Mouse (Mus musculus): Measurements from ENCODE around the gene Insl5. TPM values are rescaled to one million over a fixed set of nuclear protein-coding genes. Genes with fewer than 3 reads are reported as not detected.

Gene Insl5
- polyA plus RNA-seq, 1 experiment from 2014 or later = 0.64 TPM

GRCm38 (mm10) chr4:102987756-102988155 lies 38.9 kb downstream of the Insl5 start:
- H3K4me2 ChIP-seq (replicated peaks) = no peak overlapping the region
- no peak overlapping the region for H3K27ac ChIP-seq
- H3K27me3 ChIP-seq (replicated peaks) = no peaks in the 10 kb centered on the region
- no peak overlapping the region for H3K4me3 ChIP-seq (replicated peaks)
- no peak overlapping the region for H3K9ac ChIP-seq
- no peaks in the 10 kb centered on the region for H3K4me1 ChIP-seq (replicated peaks)
- ATAC-seq = no peak
- H3K9me3 ChIP-seq = no peaks in the 10 kb centered on the region
- 80% methylated on average over 2 of the region's 2 CpGs for WGBS
- H3K36me3 ChIP-seq = no peaks in the 10 kb centered on the region

- H3K9ac ChIP-seq = no peak overlapping the region
- no peak overlapping the region for H3K4me3 ChIP-seq (replicated peaks)
- H3K4me2 ChIP-seq (replicated peaks) = no peak overlapping the region
- H3K27ac ChIP-seq = no peak overlapping the region
- H3K27me3 ChIP-seq (replicated peaks) = no peaks in the 10 kb centered on the region
- no peaks in the 10 kb centered on the region for H3K4me1 ChIP-seq (replicated peaks)
- ATAC-seq = no peak
- no peaks in the 10 kb centered on the region for H3K9me3 ChIP-seq
- H3K36me3 ChIP-seq = no peaks in the 10 kb centered on the region
- WGBS = 75% methylated on average over 4 of the region's 4 CpGs
These were observed 39.3 kb downstream of the Insl5 start for GRCm38 (mm10) chr4:102987325-102987724.

GRCm38 (mm10) chr4:102986917-102987316 lies 39.7 kb downstream of the Insl5 start:
- Histone ChIP-seq H3K27me3 (replicated peaks) (no peaks in the 10 kb centered on the region), H3K9me3 (no peaks in the 10 kb centered on the region), H3K4me2 (replicated peaks) (no peak overlapping the region), H3K4me3 (replicated peaks) (no peak overlapping the region), H3K9ac (no peak overlapping the region), H3K27ac (no peak overlapping the region), H3K4me1 (replicated peaks) (no peaks in the 10 kb centered on the region), H3K36me3 (no peaks in the 10 kb centered on the region)
- peak; percentile 72; the same call in 1 of the 2 replicates for ATAC-seq
- 7% methylated on average over 2 of the region's 2 CpGs for WGBS

DNA sequence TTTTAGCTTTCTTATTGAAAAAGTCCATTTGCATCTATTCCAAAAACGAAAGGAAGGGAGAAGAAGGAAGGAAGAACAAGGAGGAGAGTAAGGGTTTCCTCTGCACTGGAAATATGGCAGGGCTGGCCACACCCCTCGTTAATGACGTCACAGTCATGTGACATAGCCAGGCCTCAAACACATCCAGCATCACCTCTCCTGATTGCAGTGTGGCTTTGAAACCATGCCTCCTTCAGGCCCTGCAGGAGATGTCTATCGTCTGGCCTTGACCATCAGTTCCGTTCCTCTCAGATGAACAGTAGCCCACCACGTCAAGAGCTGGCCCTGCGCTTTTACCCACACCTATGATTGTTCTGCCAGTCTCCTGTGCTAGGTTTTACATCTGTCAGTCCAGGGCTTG lies 40.5 kb downstream of the Insl5 start:
- H3K9me3 ChIP-seq = no peaks in the 10 kb centered on the region
- 70% methylated on average over 7 of the region's 7 CpGs for WGBS
- H3K27ac ChIP-seq = no peak overlapping the region

DNA sequence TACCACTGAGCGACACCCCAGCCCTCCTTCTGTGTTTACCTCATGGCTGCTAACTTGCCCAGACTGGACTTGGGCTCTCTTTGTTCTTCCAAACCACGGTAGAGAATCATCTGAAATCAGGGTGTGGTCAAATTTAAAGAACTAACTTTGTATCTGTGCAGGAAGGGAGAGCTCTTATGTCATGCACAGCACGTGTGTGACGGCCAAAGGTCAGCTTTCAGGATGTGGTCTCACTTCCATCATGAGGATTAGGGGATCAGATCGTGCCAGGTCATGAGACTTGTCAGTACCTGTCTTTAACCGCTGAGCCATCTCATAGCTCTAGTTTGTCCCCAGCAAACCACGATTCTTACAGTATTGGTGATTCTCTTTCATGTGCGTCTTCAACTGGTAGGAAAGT lies 44.9 kb downstream of the Insl5 start:
- Histone ChIP-seq H3K4me1 (replicated peaks) (peaks cover 4% of the 10 kb centered on the region; the same call in 1 of the 2 replicates), H3K9ac (no peak overlapping the region), H3K36me3 (no peaks in the 10 kb centered on the region), H3K4me2 (replicated peaks) (no peak overlapping the region), H3K4me3 (replicated peaks) (no peak overlapping the region), H3K27ac (no peak overlapping the region), H3K9me3 (no peaks in the 10 kb centered on the region), H3K27me3 (replicated peaks) (no peaks in the 10 kb centered on the region)
- ATAC-seq = no peak
- WGBS = 79% methylated on average over 8 of the region's 8 CpGs

More for the DNA sequence above, 40.5 kb downstream of the Insl5 start:
- H3K27me3 ChIP-seq (replicated peaks) = no peaks in the 10 kb centered on the region
- ATAC-seq = no peak
- no peaks in the 10 kb centered on the region for H3K36me3 ChIP-seq
- no peaks in the 10 kb centered on the region for H3K4me1 ChIP-seq (replicated peaks)
- no peak overlapping the region for H3K9ac ChIP-seq
- no peak overlapping the region for H3K4me2 ChIP-seq (replicated peaks)
- H3K4me3 ChIP-seq (replicated peaks) = no peak overlapping the region

DNA sequence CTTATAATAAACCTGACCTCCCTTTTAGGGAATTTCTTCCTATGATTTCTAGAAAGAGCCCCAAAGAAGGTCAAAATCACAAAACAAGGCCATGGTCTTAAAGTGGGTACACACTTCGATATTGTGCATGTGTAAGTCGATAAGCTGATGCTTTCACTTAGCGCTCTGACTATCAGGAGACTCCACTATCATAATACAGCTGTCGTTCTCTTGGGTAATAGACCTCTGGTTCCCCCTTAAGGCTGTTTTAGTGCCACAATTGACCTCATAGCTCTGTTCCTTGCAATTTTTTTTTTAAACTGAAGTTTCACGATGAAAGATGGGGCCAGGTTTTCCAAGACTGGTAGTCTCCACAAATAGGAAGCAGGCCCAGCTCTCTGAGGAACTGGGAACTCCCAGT lies 47.3 kb downstream of the Insl5 start:
- H3K36me3 ChIP-seq = no peaks in the 10 kb centered on the region
- peaks cover 4% of the 10 kb centered on the region; the same call in 1 of the 2 replicates for H3K4me1 ChIP-seq (replicated peaks)
- WGBS = 59% methylated on average over 5 of the region's 5 CpGs
- H3K9ac ChIP-seq = no peak overlapping the region
- peak overlapping the region; percentile 64 for H3K4me2 ChIP-seq (replicated peaks)
- no peaks in the 10 kb centered on the region for H3K27me3 ChIP-seq (replicated peaks)
- no peak for ATAC-seq
- H3K27ac ChIP-seq = no peak overlapping the region
- no peak overlapping the region for H3K4me3 ChIP-seq (replicated peaks)
- no peaks in the 10 kb centered on the region for H3K9me3 ChIP-seq

DNA sequence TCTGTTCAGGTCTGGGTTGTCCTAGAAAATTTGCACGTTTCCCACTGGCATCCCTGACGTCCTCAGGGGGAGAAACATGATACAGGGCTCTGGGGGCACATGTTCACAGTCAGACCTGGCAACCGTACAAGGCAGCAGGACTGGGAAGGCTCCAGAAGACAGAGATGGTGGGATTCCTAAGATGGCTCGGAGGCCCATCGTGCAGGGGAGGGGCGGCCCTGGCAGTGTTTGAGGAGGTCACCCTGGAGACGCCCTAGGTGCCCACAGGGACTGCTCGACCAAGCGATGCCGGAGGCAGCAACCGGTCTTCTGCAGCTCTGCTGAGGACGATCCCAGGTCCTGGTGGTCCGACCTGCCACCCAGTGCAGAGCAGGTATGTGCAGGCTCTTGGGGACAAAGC lies 48.2 kb downstream of the Insl5 start, which contains the start of gene Tctex1d1:
Tctex1d1 (plus strand) TSS at position 167 of the 400 bp plus-strand sequence.
- H3K9ac ChIP-seq = no peak within 1 kb of the TSS
- WGBS = 2% methylated on average over 13 of the region's 13 CpGs
- ATAC-seq = peak; percentile 39; the same call in 1 of the 2 replicates

GRCm38 (mm10) chr4:102977778-102978321 lies 48.8 kb downstream of the Insl5 start:
- H3K36me3 ChIP-seq = no peaks in the 10 kb centered on the region
- H3K9ac ChIP-seq = no peak overlapping the region
- H3K4me1 ChIP-seq (replicated peaks) = peaks cover 4% of the 10 kb centered on the region; the same call in 1 of the 2 replicates
- 9% methylated on average over 16 of the region's 16 CpGs for WGBS
- peak overlapping the region; percentile 64 for H3K4me2 ChIP-seq (replicated peaks)
- ATAC-seq = no peak
- no peaks in the 10 kb centered on the region for H3K27me3 ChIP-seq (replicated peaks)
- no peak overlapping the region for H3K27ac ChIP-seq
- H3K4me3 ChIP-seq (replicated peaks) = no peak overlapping the region
- no peaks in the 10 kb centered on the region for H3K9me3 ChIP-seq

More for the DNA sequence above, 48.2 kb downstream of the Insl5 start, which contains the start of gene Tctex1d1:
- Histone ChIP-seq H3K4me3 (replicated peaks) (peak within 1 kb of the TSS; percentile 16), H3K4me1 (replicated peaks) (peaks cover 4% of the 10 kb centered on the region; the same call in 1 of the 2 replicates), H3K27ac (no peak within 1 kb of the TSS), H3K9me3 (no peaks in the 10 kb centered on the region), H3K27me3 (replicated peaks) (no peaks in the 10 kb centered on the region), H3K36me3 (no peaks in the 10 kb centered on the region), H3K4me2 (replicated peaks) (peak within 1 kb of the TSS; percentile 64)

DNA sequence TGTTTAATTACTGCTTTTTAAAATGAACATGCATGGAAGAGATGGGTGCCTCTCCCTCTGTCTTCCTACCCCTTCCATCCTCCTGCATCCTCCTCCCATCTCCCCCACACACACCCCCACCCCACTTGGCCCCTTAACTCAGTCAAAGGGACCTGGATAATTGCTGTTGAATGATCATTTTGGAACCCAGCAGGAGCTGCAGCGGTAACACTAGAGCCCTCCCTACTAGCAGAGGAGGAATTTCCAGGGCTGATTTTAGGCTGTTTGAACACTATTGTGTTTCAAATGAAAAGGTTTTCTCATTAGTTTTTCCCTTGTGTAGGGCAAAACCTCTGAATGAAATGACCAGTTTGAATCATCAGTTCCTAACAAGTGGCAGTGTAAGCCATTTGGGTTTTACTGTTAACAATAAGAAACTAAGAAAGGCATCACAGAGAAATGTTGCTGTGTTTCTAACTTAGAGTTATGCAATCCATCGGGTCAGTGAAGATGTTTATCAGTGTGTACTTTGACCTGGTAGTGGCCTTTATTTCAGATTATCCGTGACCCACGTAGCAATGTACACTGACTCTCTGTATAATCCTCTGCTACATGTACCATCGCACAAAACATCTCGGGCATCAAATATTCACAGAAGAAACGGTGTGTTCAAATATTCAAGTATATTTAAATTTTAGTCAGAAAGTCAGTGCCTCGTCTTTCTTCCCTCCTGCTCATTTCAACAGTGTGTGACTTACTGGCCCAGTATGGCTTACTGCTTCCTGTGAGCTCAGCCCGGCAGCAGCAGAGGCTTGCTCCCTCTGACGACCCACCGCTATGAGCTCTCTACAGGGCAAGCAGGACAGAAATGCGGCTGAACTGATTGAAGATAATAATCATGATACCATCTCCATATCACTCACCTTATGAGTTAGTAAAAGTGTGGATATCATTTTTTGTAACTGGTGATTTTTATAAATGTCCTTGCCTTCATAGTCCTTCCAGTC lies 50.1 kb downstream of the Insl5 start:
- no peak overlapping the region for H3K4me2 ChIP-seq (replicated peaks)
- H3K27ac ChIP-seq = no peak overlapping the region
- no peak overlapping the region for H3K9ac ChIP-seq
- no peaks in the 10 kb centered on the region for H3K36me3 ChIP-seq
- H3K4me3 ChIP-seq (replicated peaks) = no peak overlapping the region
- H3K4me1 ChIP-seq (replicated peaks) = peaks cover 4% of the 10 kb centered on the region; the same call in 1 of the 2 replicates
- H3K27me3 ChIP-seq (replicated peaks) = no peaks in the 10 kb centered on the region
- no peak for ATAC-seq
- 54% methylated on average over 12 of the region's 12 CpGs for WGBS
- no peaks in the 10 kb centered on the region for H3K9me3 ChIP-seq

DNA sequence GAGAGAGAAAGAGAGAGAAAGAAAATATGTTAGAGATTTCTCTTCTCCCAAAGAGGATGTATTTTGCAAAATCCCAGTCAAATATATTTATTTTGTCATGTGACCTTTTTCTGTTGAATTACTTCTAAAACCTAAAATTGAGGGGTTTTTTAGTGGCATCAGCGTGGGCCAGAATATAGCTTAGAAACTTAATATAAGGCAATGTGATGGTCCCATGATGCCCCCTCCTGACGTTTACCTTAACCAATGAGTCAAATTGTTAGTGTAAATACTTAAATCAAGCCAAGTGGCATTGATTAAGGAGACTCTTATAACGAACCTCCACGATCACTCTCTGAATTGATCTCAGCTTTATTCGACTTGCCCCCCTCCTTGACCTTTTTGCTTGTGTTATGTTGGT lies 52.5 kb downstream of the Insl5 start:
- Histone ChIP-seq H3K4me3 (replicated peaks) (no peak overlapping the region), H3K36me3 (no peaks in the 10 kb centered on the region)
- no peak for ATAC-seq

GRCm38 (mm10) chr4:102972071-102972470 lies 54.6 kb downstream of the Insl5 start:
- WGBS = 77% methylated on average over 3 of the region's 3 CpGs
- H3K4me2 ChIP-seq (replicated peaks) = no peak overlapping the region
- no peak for ATAC-seq
- no peak overlapping the region for H3K4me3 ChIP-seq (replicated peaks)
- H3K27ac ChIP-seq = no peak overlapping the region
- H3K9ac ChIP-seq = no peak overlapping the region
- no peaks in the 10 kb centered on the region for H3K27me3 ChIP-seq (replicated peaks)
- H3K4me1 ChIP-seq (replicated peaks) = no peaks in the 10 kb centered on the region
- H3K36me3 ChIP-seq = no peaks in the 10 kb centered on the region
- no peaks in the 10 kb centered on the region for H3K9me3 ChIP-seq

More for the DNA sequence above, 52.5 kb downstream of the Insl5 start:
- H3K9me3 ChIP-seq = no peaks in the 10 kb centered on the region
- no peaks in the 10 kb centered on the region for H3K27me3 ChIP-seq (replicated peaks)
- no peak overlapping the region for H3K4me2 ChIP-seq (replicated peaks)
- peaks cover 4% of the 10 kb centered on the region; the same call in 1 of the 2 replicates for H3K4me1 ChIP-seq (replicated peaks)
- 69% methylated on average over 5 of the region's 5 CpGs for WGBS
- H3K9ac ChIP-seq = no peak overlapping the region
- no peak overlapping the region for H3K27ac ChIP-seq

- no peak for ATAC-seq
- H3K36me3 ChIP-seq = no peaks in the 10 kb centered on the region
These were observed 55.5 kb downstream of the Insl5 start for GRCm38 (mm10) chr4:102971159-102971558.

More at GRCm38 (mm10) chr4:102971159-102971558, 55.5 kb downstream of the Insl5 start:
- Histone ChIP-seq H3K9me3 (no peaks in the 10 kb centered on the region), H3K9ac (no peak overlapping the region), H3K4me2 (replicated peaks) (no peak overlapping the region), H3K4me3 (replicated peaks) (no peak overlapping the region), H3K27me3 (replicated peaks) (no peaks in the 10 kb centered on the region), H3K4me1 (replicated peaks) (no peaks in the 10 kb centered on the region), H3K27ac (no peak overlapping the region)
- WGBS = 73% methylated on average over 5 of the region's 5 CpGs

Data from intestine, embryonic 15.5 days (tissue).